Mouse (Mus musculus) forebrain, embryonic 15.5 days (tissue): ENCODE data around the gene Ip6k2. TPM values are rescaled to one million over a fixed set of nuclear protein-coding genes. Genes with fewer than 3 reads are reported as not detected.

ENCODE experiments used
- ATAC-seq: fragments of 200-750 bp; cut with Nextera tagmentation; replicated peaks from 2 replicates; pipeline ENCODE4 v1.8.0; 2017; ENCODE audit warnings: mild to moderate bottlenecking, moderate TSS enrichment, moderate library complexity
- H3K27ac ChIP-seq: fragments of 300-500 bp; sonication (generic); replicated peaks from 2 replicates; pipeline ENCODE4 v1.5.1; 2015; ENCODE audit warnings: mild to moderate bottlenecking, inconsistent platforms
- H3K27me3 ChIP-seq: fragments of 300-500 bp; sonication (generic); 2 replicates; pipeline ENCODE4 v1.6.1; 2015; ENCODE audit warnings: inconsistent platforms
- H3K36me3 ChIP-seq: fragments of 300-500 bp; sonication (generic); 2 replicates; pipeline ENCODE4 v1.6.1; 2015; ENCODE audit warnings: mild to moderate bottlenecking, inconsistent platforms
- H3K4me1 ChIP-seq: fragments of 300-500 bp; sonication (generic); 2 replicates; pipeline ENCODE4 v1.6.1; 2015; ENCODE audit warnings: inconsistent platforms
- H3K4me2 ChIP-seq: fragments of 300-500 bp; sonication (generic); replicated peaks from 2 replicates; pipeline ENCODE4 v1.6.1; 2015; ENCODE audit warnings: mild to moderate bottlenecking, inconsistent platforms
- H3K4me3 ChIP-seq: fragments of 300-500 bp; sonication (generic); 2 replicates; pipeline ENCODE4 v1.5.1; 2015; ENCODE audit warnings: mild to moderate bottlenecking, inconsistent platforms
- H3K9ac ChIP-seq: fragments of 300-500 bp; sonication (generic); replicated peaks from 2 replicates; pipeline ENCODE4 v1.6.1; 2015; ENCODE audit warnings: mild to moderate bottlenecking, inconsistent platforms
- H3K9me3 ChIP-seq: fragments of 300-500 bp; sonication (generic); 2 replicates; pipeline ENCODE4 v1.6.1; 2016; ENCODE audit warnings: inconsistent platforms
- WGBS: fragments of 180-500 bp; shearing (Covaris S2); methylation state at CpG from one replicate; pipeline ENCODE4 v1.1.7; 2015; ENCODE audit warnings: mixed read lengths; 5-methylcytosine and 5-hydroxymethylcytosine counted together
- polyA plus RNA-seq: library from polyadenylated mRNA; unstranded; fragments of >200 nt; fragmentation: Nextera tagmentation; extraction: Ambion mirVana; gene quantifications from 2 replicates; pipeline ENCODE4 v1.2.1, GENCODE M21; 2015

Gene Ip6k2
- polyA plus RNA-seq, 1 experiment from 2014 or later: 208 TPM

DNA sequence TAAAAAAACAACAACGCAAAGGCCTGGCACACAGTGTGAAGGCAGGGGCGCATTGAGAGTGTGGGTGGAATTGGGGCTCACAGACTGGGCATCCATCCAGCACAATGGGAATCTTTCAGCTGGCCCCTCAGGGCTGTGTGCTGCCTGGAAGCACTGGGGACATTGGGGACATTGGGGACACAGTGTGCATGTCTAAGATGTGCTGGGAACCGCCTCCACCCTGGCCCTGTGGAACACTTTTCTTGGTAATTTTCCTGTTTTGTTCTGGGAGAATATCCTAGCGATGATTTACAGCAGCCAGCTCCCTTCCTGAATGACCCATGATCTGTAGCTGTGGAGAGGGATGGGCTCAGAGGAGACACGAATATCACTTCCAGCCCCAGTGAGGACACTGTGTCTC, 29.2 kb upstream of the Ip6k2 start:
- 91% methylated on average over 5 of the region's 5 CpGs for WGBS
- Histone ChIP-seq H3K4me1 (no peaks in the 10 kb centered on the region), H3K4me2 (no peak overlapping the region), H3K9me3 (no peaks in the 10 kb centered on the region), H3K36me3 (peaks cover 5% of the 10 kb centered on the region; the same call in 1 of the 2 replicates), H3K27ac (no peak overlapping the region), H3K9ac (no peak overlapping the region), H3K4me3 (no peak overlapping the region), H3K27me3 (no peaks in the 10 kb centered on the region)
- ATAC-seq: no peak

GRCm38 (mm10) chr9:108757406-108757805, 26.2 kb upstream of the Ip6k2 start:
- H3K4me1 ChIP-seq: no peaks in the 10 kb centered on the region
- WGBS: 40% methylated on average over 6 of the region's 6 CpGs
- no peak overlapping the region for H3K9ac ChIP-seq
- no peaks in the 10 kb centered on the region for H3K27me3 ChIP-seq
- H3K9me3 ChIP-seq: no peaks in the 10 kb centered on the region
- no peaks in the 10 kb centered on the region for H3K36me3 ChIP-seq
- no peak overlapping the region for H3K27ac ChIP-seq
- no peak overlapping the region for H3K4me3 ChIP-seq
- no peak for ATAC-seq
- H3K4me2 ChIP-seq: no peak overlapping the region

- H3K9ac ChIP-seq: no peak overlapping the region
- no peak overlapping the region for H3K27ac ChIP-seq
- H3K4me2 ChIP-seq: no peak overlapping the region
- ATAC-seq: no peak
- no peaks in the 10 kb centered on the region for H3K27me3 ChIP-seq
- H3K9me3 ChIP-seq: no peaks in the 10 kb centered on the region
- H3K4me3 ChIP-seq: no peak overlapping the region
- WGBS: 97% methylated on average over 20 of the region's 20 CpGs
- H3K4me1 ChIP-seq: no peaks in the 10 kb centered on the region
- no peaks in the 10 kb centered on the region for H3K36me3 ChIP-seq
These were observed 24.5 kb upstream of the Ip6k2 start for GRCm38 (mm10) chr9:108759121-108759520.

- Histone ChIP-seq H3K4me2 (no peak overlapping the region), H3K4me1 (no peaks in the 10 kb centered on the region), H3K4me3 (no peak overlapping the region), H3K36me3 (no peaks in the 10 kb centered on the region), H3K27me3 (no peaks in the 10 kb centered on the region), H3K27ac (no peak overlapping the region), H3K9ac (no peak overlapping the region), H3K9me3 (no peaks in the 10 kb centered on the region)
- ATAC-seq: no peak
- 51% methylated on average over 2 of the region's 2 CpGs for WGBS
These were observed 23.8 kb upstream of the Ip6k2 start for GRCm38 (mm10) chr9:108759805-108760204.

- Histone ChIP-seq H3K36me3 (no peaks in the 10 kb centered on the region), H3K4me3 (no peak overlapping the region), H3K4me1 (no peaks in the 10 kb centered on the region), H3K9me3 (no peaks in the 10 kb centered on the region), H3K27me3 (no peaks in the 10 kb centered on the region), H3K9ac (no peak overlapping the region), H3K27ac (no peak overlapping the region), H3K4me2 (no peak overlapping the region)
- no peak for ATAC-seq
These were observed 22.0 kb upstream of the Ip6k2 start for GRCm38 (mm10) chr9:108761561-108761960.

DNA sequence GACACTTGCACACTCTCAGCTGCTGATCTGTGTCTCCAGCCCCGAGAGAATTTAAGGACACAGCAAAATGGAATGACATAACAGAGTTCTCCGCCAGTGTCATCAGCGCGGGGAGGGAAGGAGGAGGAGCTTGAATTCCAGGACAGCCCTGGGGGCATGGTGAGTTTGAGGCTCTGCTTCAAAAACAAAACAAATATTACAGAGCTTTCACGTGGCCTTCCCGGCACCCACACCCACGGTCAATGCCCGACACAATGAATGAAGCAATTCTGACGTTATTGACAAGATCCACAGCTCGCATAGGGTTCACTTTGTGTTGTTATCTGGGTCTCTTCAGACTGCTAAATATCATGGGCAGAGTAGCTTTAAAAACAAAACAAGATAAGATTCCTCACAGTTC, 18.6 kb upstream of the Ip6k2 start:
- WGBS: 84% methylated on average over 10 of the region's 10 CpGs
- ATAC-seq: no peak
- Histone ChIP-seq H3K4me1 (no peaks in the 10 kb centered on the region), H3K9me3 (no peaks in the 10 kb centered on the region), H3K9ac (no peak overlapping the region), H3K27me3 (no peaks in the 10 kb centered on the region), H3K27ac (no peak overlapping the region), H3K36me3 (no peaks in the 10 kb centered on the region), H3K4me2 (no peak overlapping the region), H3K4me3 (no peak overlapping the region)

GRCm38 (mm10) chr9:108776614-108777013, 7.0 kb upstream of the Ip6k2 start:
- no peak overlapping the region for H3K27ac ChIP-seq
- no peaks in the 10 kb centered on the region for H3K27me3 ChIP-seq
- no peak overlapping the region for H3K4me2 ChIP-seq
- no peaks in the 10 kb centered on the region for H3K9me3 ChIP-seq
- H3K9ac ChIP-seq: no peak overlapping the region
- 90% methylated on average over 4 of the region's 4 CpGs for WGBS
- no peak overlapping the region for H3K4me3 ChIP-seq
- H3K36me3 ChIP-seq: no peaks in the 10 kb centered on the region
- no peak for ATAC-seq
- no peaks in the 10 kb centered on the region for H3K4me1 ChIP-seq

- Histone ChIP-seq H3K4me1 (no peaks in the 10 kb centered on the region), H3K9me3 (no peaks in the 10 kb centered on the region), H3K36me3 (no peaks in the 10 kb centered on the region), H3K27me3 (no peaks in the 10 kb centered on the region), H3K4me2 (no peak overlapping the region), H3K27ac (no peak overlapping the region), H3K4me3 (no peak overlapping the region), H3K9ac (no peak overlapping the region)
- 82% methylated on average over 4 of the region's 4 CpGs for WGBS
- no peak for ATAC-seq
These were observed 6.3 kb upstream of the Ip6k2 start for GRCm38 (mm10) chr9:108777276-108777675.

DNA sequence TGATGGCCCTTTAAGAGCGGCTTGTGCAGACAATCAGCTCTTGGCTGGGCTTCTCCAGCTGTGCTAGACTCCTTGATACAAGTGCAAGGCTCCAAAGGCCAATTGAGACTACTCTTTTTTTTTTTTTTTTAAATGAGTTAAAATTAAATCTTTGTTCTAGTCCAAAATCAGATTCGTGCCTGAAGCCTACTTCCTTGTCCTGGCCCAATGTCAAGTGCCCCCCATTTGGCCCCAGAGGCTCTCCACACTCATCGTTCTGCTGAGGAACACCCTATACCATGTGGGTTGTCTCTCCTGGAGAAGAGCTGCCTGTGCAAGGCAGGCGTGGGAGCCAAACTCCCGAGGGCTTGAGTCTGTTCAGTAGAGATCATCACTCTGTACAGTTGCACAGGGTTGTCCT, 2.6 kb upstream of the Ip6k2 start:
- 63% methylated on average over 5 of the region's 5 CpGs for WGBS
- Histone ChIP-seq H3K4me1 (peaks cover 19% of the 10 kb centered on the region), H3K36me3 (no peaks in the 10 kb centered on the region), H3K4me2 (no peak overlapping the region), H3K27ac (no peak overlapping the region), H3K27me3 (no peaks in the 10 kb centered on the region), H3K9ac (no peak overlapping the region), H3K9me3 (no peaks in the 10 kb centered on the region), H3K4me3 (no peak overlapping the region)
- ATAC-seq: no peak

DNA sequence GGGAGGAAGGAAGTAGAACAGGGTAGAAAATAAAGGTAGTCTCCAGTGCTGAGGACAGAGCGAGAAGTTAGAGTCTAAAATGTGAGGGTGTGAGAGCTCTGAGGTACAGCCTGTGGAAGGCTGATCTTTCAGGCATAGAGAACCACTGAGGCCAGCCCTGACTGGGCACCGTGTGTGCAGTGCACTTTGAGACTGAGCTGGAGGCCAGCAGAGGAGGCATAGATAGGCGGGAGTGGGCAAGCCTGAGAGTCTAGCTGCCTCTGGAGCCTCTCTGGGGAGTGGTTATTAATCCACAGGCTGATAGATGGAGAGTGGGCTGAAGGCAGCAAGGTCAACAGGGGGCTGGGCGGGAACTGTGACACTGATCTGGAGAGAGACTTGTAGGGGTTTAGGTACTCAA, 1.7 kb upstream of the Ip6k2 start:
- Histone ChIP-seq H3K27me3 (no peaks in the 10 kb centered on the region), H3K4me3 (no peak overlapping the region), H3K27ac (no peak overlapping the region), H3K9ac (no peak overlapping the region), H3K4me2 (no peak overlapping the region), H3K4me1 (peaks cover 28% of the 10 kb centered on the region), H3K9me3 (no peaks in the 10 kb centered on the region), H3K36me3 (no peaks in the 10 kb centered on the region)
- 77% methylated on average over 4 of the region's 4 CpGs for WGBS
- ATAC-seq: no peak

GRCm38 (mm10) chr9:108782836-108783547, 604 bp upstream of the Ip6k2 start:
- 8% methylated on average over 9 of the region's 9 CpGs for WGBS

GRCm38 (mm10) chr9:108785416-108785815, 1.8 kb downstream of the Ip6k2 start:
- no peaks in the 10 kb centered on the region for H3K27me3 ChIP-seq
- no peaks in the 10 kb centered on the region for H3K36me3 ChIP-seq
- H3K4me1 ChIP-seq: peaks cover 61% of the 10 kb centered on the region
- H3K9me3 ChIP-seq: no peaks in the 10 kb centered on the region
- H3K27ac ChIP-seq: peak overlapping the region; percentile 94
- ATAC-seq: no peak
- H3K4me2 ChIP-seq: peak overlapping the region; percentile 81
- H3K4me3 ChIP-seq: peak overlapping the region; percentile 68
- peak overlapping the region; percentile 89 for H3K9ac ChIP-seq

More at GRCm38 (mm10) chr9:108782836-108783547, 604 bp upstream of the Ip6k2 start:
- Histone ChIP-seq H3K4me2 (peak overlapping the region; percentile 56), H3K4me3 (peak overlapping the region; percentile 68), H3K4me1 (peaks cover 39% of the 10 kb centered on the region), H3K9me3 (no peaks in the 10 kb centered on the region), H3K27ac (peak overlapping the region; percentile 94), H3K36me3 (no peaks in the 10 kb centered on the region), H3K27me3 (no peaks in the 10 kb centered on the region), H3K9ac (peak overlapping the region; percentile 89)
- peak; percentile 55 for ATAC-seq

DNA sequence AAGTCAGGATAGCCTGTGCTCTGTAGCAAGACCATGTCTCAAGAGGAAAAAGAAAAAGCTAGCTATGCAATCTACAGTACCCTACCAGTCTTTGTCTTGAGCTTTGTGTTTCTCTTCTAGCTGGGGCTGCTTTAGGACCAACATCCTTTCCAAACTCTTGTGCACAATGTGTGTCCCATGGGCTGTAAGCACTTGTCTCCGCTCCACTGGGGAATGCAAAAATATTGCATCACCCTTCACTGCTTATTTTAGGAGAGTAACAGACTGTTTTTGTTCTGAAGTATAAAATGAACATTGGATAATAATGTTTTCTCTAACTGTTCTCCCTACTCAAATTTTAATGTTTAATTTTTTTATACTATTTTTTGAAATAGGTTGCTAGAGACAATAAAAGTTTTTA, 2.9 kb downstream of the Ip6k2 start:
- Histone ChIP-seq H3K36me3 (no peaks in the 10 kb centered on the region), H3K9ac (no peak overlapping the region)
- 68% methylated on average over 1 of the region's 1 CpGs for WGBS

More for the DNA sequence above, 2.9 kb downstream of the Ip6k2 start:
- H3K4me2 ChIP-seq: peak overlapping the region; percentile 81
- peak overlapping the region; percentile 68 for H3K4me3 ChIP-seq
- no peaks in the 10 kb centered on the region for H3K27me3 ChIP-seq
- no peak overlapping the region for H3K27ac ChIP-seq
- no peaks in the 10 kb centered on the region for H3K9me3 ChIP-seq
- no peak for ATAC-seq
- H3K4me1 ChIP-seq: peaks cover 71% of the 10 kb centered on the region
